Mouse (Mus musculus) lung, adult 2 months (tissue): ENCODE results near the gene Zranb1.
A peak's percentile ranks its signal among the peaks of the same experiment; 100 is the strongest.

ENCODE experiments used
- CTCF ChIP-seq: fragments of 200-500 bp; IDR thresholded peaks from 2 replicates; pipeline ENCODE4 v1.5.1; 2011; ENCODE audit warnings: mild to moderate bottlenecking, low read length, control low read depth; ENCODE audit not compliant: insufficient read depth
- POLR2A ChIP-seq: fragments of 200-500 bp; IDR thresholded peaks from 2 replicates; pipeline ENCODE4 v1.6.1; 2011; ENCODE audit warnings: low read depth, mild to moderate bottlenecking, control low read depth, low read length, borderline replicate concordance; ENCODE audit errors: extremely low read depth

DNA sequence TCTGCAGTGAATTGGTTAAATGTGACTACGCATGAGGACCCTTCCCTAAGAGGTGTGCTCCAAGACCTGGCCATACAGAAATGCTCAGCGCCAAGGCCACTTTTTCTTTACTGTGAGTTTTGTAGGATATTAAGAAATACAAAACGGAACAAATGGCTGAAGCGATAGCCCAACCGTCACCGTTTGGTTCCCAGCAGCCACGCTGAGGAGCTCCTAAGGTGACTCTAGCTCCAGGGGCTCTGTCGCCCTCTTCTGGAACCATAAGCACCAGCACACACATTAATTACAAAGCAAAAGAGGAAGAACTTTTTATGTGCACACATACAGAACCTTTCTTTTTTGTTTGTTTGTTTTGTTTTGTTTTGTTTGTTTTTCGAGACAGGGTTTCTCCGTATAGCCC lies 33.7 kb upstream of the Zranb1 start:
- TF ChIP-seq CTCF (0 out of 2 replicates have a peak, but pooled peaks have one; percentile 1), POLR2A (no peak)
